Mouse (Mus musculus) adrenal gland, adult 8-10 months (tissue): ENCODE measurements around the gene Pam16. TPM values are rescaled to one million over a fixed set of nuclear protein-coding genes. Genes with fewer than 3 reads are reported as not detected.

Experiments used
- DNase-seq: peaks from one replicate; pipeline ENCODE4 v3.0.0; 2022
- total RNA-seq, 4 experiments: library from RNA; stranded (reverse); gene quantifications; 2 replicates each; pipeline ENCODE4 v1.2.4; 2022

The Pam16 gene
- total RNA-seq, result 100 to 1,000 TPM in 2 of 4 experiments, 10 to 100 TPM in 2; 81.7 to 124 (median 102) TPM

DNA sequence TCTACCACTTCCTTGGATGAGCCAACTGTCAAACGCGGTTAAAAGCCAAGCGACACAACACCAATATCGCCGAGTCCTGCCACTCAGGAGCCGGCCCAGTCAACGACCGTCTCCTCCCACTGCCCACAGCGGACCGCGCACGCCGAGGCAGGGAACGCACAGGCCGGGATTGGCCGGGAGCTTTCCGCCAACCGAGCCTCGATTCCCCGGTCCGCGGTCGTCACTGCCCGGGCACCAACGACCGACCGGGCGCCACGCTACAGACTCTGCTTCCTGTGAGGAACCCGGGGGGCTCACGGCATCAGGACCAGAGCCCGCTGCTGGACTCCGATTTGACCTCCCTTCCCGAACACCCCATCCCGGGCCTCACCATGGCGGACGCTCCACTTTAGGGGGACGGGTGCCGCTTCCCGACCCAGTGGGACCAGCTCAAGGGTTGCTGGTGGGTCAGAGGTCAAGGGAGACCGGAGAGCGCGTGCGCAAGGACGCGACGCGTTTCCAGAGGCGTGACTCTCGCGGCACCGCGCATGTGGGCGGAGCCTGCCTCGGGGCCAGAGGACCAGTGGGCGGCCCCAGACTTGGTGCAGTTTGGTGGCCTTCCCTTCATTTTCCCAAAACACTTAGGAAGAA lies at the start of gene Pam16:
TSS of gene Pam16 (minus strand) at position 508 of the 630 bp plus-strand sequence.
- DNase-seq, result peak; percentile 90

DNA sequence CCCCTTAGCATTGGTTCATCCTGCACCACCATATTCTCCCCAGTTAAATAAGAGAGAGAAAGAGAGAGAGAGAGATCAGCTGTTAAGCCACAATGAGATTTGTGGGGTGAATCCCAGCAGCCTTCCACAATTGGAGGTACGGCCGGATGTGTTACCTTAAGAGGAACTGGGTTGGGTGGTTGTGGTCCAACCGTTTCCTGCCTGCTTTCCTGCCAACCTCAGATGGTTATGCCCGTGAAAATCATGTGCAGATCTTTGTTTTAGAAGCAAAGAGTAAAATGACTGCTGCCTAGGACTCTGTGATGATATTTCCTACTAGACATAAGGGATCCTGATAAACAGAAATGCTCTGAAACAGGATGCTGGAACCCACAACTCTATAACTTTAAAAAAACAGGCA lies 49.3 kb upstream of the Pam16 start:
- DNase-seq, result no peak

GRCm38 (mm10) chr16:4670317-4670716 lies 45.5 kb upstream of the Pam16 start:
- DNase-seq, result no peak

- DNase-seq, result peak; percentile 72
Measured at GRCm38 (mm10) chr16:4667190-4667808, 42.5 kb upstream of the Pam16 start.

GRCm38 (mm10) chr16:4665726-4666125 lies 40.9 kb upstream of the Pam16 start:
- DNase-seq, result no peak

DNA sequence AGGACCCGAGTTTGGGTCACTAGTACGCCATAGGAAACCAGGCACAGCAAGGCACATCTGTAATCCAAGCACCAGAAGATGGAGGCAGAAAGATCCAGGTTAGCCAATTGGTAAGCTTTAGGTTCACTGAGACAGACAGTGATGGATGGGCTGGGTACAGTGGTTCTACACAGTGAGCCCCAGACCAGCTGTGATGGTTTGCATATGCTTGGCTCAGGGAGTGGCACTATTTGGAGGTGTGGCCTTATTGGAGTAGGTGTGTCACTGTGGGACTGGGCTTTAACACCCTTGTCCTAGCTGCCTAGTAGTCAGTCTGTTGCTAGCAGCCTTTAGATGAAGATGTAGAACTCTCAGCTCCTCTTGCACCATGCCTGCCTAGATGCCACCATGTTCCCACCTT lies 39.0 kb upstream of the Pam16 start:
- DNase-seq, result no peak

DNA sequence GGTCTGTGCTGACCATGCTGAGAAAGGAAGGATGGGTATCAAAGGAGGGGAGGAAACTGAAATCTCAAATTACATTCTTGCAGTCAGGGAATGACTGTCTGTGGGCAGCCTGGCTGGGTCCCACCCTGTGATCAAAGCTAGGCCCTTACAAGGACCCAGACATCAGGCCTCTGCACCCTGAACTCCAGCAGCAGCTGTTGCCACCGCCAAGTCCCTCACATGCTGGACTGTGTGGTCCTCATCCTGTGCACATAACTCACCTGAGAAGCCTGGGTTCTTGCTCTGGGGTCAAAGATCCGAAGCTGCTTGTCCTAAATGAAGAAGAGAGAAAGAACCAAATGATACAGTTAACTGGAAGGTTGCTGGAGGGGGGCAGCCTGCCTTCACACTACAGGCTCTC lies 36.8 kb upstream of the Pam16 start:
- no peak for DNase-seq

DNA sequence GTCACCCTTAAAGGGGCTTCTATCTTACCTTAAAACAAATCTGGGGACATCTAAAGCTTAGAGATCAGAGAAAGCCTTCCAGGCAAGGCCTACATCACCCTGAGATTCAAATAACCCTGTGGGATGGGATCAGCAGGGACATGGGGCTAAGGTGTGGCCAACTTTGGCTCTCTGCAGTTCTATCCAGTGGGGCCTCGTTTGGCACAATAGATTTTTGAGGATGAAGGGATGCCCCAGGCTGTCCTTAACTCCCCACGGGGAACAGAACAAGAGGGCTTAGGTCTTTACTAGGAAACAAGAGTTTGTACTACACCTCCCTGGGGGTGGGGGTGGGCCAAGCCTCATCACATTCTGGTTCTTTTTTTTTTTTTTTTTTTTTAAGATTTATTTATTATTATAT lies 34.5 kb upstream of the Pam16 start:
- no peak for DNase-seq

GRCm38 (mm10) chr16:4658781-4659245 lies 34.0 kb upstream of the Pam16 start:
- no peak for DNase-seq

DNA sequence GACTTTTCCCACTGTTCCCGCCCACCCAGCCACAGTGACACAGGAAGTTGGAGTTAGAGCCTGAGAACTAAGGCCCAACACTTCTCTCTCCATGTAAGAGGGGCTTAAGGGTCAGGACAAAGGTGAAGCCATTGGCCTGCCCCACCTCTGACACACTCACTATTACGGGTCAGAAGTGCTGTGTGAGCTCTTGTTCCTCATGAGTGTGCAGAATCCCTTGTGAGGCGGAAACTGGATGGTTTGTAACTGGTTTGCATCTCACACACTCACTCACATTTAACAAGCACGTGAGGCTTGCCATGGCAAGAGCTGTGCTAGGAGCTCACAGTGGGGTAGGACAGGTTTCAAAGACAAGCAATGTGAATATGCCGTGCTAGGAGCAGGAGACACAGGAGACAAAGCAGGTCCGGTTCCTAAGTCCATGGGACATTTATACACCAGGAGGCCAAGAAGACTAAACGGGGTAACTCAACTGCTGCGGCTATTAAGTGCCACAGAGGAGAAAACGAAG lies 31.8 kb upstream of the Pam16 start:
- no peak for DNase-seq

DNA sequence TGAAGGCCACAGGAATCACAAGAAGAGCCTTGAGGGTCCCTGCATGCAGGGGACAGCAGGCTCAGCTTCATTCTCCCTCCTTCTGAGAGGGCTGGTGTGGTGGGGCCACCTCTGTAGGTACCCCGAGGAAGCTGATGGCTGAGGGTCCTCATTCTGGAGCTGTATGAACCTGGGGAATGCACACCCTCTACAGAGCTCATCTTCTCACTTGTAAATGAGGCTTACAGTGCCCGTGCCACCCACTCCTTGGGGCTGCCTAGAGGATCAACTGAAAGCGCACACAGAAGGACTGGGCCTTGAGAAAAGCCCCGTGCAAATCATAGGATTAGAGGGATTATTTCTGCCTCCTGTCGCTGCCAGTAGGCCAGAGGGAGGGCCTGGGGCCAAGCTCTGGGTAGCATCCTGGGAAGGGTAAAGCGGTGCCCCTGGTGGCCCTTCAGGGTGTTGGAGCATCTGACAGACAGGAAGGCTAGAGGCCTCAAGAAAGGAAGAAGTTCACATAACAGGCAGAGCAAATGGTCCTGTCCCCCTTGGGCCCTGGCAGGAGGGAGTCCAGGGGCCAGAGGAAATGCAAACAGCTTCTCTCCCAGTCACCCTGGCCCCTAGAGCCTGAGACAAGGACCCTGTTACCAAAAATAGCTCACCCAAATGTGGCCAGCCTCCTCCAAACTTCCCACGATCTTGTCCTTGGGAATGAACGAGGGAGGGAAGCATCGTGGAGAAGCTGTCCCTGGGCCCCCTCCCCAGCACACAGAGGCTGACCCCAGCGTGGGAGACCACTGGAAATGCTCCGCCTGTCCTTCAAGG lies 31.2 kb upstream of the Pam16 start:
- no peak for DNase-seq

GRCm38 (mm10) chr16:4655251-4655734 lies 30.5 kb upstream of the Pam16 start:
- DNase-seq, result no peak

- no peak for DNase-seq
Measured at GRCm38 (mm10) chr16:4654706-4655105, 29.9 kb upstream of the Pam16 start.

DNA sequence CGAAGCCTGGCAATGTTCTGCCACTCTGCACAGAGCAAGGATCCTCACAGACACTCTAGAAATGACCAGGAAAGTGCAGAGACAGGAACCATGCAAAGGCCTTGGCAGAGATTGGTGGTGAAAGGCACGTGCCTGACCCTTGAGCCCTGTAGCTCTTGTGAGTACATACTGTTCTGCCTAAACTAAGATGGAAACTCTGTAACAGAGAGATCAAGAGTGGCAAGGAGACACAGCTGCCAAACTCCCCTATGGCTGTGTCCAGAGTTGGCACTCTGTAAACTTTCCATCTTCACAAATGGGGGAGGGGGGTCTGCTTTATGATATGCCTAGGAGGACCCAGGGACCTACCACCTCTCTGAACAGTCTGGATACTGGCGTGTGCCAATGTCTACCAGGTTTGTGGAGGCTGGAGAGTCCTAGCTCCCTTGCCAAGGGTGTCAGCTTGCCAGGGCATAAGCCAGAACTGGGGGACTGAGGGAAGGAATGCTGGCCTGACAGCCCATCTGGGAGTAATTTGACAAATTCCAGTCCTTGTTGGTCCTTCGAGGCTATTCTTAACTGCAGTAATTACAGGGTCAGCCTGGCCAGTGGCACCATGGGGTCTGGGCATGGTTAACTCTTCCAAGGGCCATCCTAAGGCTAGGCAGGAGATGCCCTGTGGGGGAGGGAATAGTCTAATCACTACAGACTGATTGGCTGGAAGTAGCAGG lies 28.1 kb upstream of the Pam16 start:
- DNase-seq, result no peak

DNA sequence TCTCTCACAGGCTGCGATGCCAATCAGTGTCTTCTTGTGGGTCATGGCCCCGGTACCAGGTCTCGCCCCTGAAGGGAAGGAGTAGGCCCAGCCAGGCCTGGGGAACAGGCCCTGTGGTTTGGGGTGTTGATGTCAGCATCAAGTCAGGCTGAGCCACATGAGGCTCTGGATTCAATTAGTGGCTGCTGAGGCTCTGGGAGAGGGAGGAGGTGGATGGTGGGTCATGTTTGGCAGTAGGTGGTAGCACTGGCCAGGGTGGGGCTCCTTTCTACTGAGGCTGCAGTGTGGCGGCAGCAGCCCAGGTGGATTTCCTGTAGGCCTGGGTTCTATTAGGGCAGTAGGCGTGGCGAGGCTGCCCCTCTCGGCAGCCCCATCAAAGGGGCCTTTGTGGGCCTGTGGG lies 26.8 kb upstream of the Pam16 start:
- no peak for DNase-seq

DNA sequence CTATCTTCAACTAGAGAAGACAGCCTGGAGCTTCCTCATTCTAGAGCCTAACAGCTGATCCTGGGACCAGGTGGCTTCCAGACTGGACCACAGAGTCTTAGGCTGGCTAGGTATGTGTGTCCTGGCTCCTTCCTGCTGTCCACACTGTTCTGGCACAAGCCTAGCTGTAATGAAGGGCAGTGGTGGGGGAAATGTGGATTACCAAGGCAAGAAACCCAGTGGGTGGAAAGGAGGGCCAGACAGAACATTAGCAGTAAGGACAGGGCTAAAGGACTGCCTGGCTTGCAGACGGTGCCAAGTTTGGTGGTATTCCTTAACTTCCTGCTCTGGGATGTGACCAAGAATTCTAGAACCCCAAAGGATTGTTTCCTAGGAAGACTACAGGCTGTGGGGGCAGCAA lies 26.3 kb upstream of the Pam16 start:
- no peak for DNase-seq

DNA sequence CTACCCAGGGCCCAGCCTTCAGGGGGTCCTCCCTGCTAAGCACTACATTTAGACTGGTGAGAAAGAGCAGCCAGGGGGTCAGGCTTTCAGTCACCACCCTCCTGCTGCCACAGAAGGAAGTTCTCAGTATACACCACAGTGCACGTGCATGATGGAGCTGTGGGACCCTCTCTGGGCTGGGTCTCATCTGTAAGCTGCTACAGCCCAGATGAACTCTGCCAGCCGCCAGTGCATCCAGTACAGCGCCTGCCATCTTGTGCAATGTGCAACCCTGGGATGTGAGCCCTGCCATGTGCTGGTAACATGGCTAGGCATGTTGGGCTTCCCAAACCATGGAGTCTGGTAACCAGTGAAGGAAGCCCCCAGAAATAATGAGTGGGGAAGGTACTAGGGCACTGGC lies 25.4 kb upstream of the Pam16 start:
- no peak for DNase-seq

DNA sequence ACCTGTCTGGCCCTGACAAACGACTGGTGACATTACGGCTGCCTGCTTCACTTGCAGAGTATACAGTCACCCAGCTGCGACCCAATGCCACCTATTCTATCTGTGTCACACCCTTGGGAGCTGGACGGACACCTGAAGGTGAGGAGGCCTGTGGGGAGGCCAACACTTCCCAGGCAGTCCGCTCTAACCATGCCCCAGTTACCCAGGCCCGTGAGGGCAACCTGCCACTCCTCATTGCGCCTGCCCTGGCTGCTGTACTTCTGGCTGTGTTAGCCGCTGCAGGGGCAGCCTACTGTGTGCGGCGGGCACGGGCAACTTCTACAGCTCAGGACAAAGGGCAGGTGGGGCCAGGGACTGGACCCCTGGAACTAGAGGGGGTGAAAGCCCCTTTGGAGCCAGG lies 24.9 kb upstream of the Pam16 start:
- no peak for DNase-seq

- no peak for DNase-seq
Measured at GRCm38 (mm10) chr16:4649211-4649610, 24.4 kb upstream of the Pam16 start.

DNA sequence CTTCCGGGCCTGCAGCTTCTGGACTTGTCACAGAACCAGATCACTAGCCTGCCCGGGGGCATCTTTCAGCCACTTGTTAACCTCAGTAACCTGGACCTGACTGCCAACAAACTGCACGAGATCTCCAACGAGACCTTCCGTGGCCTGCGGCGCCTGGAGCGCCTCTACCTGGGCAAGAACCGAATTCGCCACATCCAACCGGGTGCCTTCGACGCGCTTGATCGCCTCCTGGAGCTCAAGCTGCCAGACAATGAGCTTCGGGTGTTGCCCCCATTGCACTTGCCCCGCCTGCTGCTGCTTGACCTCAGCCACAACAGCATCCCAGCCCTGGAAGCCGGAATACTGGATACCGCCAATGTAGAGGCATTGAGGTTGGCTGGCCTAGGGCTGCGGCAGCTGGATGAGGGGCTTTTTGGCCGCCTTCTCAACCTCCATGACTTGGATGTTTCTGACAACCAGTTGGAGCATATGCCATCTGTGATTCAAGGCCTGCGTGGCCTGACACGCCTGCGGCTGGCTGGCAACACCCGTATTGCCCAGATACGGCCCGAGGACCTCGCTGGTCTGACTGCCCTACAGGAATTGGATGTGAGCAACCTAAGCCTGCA lies 23.7 kb upstream of the Pam16 start:
- no peak for DNase-seq

DNA sequence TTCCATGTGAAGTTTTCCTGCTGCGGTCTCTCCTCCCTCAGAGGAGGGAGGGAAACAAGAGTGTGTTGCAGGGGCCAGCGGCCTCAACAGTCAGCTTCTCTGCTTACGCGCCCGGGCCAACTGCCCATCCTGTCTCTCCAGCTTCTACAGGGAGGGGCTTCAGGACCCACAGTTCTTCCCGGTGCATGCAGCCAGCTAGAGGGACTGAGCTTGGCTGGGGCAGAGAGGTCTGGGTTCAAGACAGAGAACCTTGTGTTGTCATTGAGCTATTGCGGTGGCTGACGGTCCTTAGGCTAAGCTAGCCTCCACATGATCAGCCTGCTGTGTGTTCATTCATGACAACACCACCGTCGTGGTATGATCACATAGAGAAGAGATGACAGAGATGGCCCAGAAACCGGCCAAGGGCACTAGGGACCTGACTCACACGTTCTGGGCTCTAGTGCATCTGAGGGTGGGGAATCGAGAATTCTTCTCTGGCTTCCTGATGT lies 22.9 kb upstream of the Pam16 start:
- DNase-seq, result peak; percentile 79

DNA sequence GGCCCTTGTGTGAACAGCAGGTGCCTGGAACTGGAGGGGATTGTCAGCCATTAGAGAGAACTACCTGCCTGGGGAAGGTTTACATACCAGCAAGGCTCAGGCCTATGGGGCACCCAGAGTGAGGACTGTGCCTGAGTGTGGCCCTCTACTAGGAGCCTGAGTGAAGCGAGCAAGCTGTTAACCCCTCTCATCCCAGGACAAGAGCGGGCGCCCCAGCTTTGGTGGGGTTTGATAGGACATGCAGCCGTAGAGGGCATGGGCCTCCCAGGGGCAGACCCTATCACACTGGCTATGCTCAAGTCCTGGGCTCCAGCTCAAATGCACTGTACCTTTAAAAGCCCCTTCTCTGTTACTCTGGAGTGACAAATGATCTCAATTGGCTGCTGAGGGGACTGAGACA lies 22.0 kb upstream of the Pam16 start:
- DNase-seq, result no peak
